Mouse (Mus musculus): ENCODE data around the gene Tph1.
"Not testable (repeated sequence)": the region's sequence is repeated elsewhere in the genome, so short reads cannot be mapped to it uniquely, and the experiment has no call there.

The Tph1 gene

DNA sequence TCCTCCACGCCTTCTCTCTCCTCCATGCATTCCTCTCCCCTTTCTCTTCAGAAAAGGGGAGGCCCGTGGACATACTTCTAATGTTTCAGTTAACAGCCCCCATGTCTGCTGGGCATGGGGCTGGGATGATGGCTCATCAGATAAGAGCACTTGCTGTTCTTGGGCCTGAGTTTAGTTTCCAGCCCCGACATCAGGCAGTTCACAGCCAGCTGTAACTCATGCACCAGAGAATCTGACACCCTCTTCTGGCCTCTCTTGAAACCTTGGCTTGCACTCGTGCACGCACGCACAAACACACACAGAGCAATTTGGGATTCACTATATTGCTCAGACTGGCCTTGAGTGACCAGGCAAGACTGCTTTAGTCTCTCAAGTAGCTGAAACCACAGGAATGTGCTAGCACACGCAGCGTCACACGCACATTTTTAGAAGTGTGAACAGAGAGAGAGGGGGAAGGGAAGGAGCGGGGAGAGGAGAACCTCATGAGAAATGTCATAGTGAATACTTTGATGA is at the start of gene Tph1:
Gene Tph1 (minus strand): TSS at position 378 of the 513 bp plus-strand sequence.
- no peak for DNase-seq (ENCODE audit: low spot score in 2 of 2)

DNA sequence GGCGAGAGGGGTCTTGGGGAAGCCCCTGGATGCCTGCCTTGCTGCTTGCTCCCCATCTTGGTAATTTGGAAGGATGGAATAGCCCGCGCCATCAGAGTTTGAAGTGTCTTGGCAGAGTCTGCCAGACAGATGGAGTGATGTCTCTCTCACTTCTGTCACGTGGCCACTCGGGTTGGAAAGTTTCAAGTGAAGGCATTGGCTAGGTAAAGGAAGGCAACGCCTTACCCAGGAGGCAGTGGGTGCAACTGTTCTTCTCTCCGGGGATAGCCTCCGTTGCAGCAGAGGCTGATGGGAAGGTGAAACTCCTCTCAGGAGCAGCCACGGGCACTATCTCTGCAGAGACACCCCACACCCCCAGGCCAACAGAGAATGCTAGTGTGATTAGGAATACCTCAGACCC is 48.1 kb upstream of the Tph1 start:
- no peak for DNase-seq (ENCODE audit: low spot score in 2 of 2)

DNA sequence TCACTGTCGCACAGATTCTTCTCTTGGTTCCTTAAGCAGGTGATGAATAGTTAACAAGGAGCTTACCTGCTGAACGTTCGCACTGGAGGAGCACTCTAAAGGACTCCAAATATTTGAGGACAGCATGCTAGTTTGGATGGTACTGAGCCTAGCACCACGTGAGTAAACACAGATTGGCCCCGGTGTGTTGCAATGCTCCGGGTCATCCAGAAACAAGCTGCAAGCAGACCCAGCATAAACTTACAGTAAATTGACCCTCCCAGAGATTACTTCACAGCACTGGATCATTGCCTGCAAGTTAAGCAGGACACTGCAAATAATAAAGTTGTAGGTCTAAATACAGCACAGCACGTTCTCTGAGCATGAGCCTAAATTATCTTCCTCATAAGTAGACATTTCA is 47.2 kb upstream of the Tph1 start:
- DNase-seq (ENCODE audit: low spot score in 2 of 2) = peak; percentile 38 to 50

- DNase-seq (ENCODE audit: low spot score in 2 of 2) = no peak
Measured at GRCm38 (mm10) chr7:46718591-46719270, 46.4 kb upstream of the Tph1 start.

DNA sequence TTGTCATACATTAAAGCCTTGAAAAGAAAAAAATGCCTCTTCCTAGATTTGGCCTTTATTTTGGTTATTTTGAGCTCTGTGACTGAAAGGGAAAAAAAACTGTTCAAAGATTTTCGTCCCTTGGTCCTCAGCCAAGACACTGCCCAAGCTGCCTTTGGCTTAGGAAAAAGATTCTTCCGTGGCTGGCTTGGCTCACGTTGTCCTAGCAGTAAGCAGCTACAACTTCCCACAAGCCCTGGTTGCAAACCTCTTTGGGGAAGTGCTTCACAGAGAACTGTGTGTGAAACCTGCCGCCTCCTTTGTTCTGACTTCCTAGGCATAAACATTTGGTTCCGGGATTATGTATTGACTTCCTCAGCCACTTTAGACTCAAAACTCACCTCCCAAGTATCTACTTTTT is 44.6 kb upstream of the Tph1 start:
- peak in 1 of 2 experiments; percentile 21 for DNase-seq (ENCODE audit: low spot score in 2 of 2)

- DNase-seq (ENCODE audit: low spot score in 2 of 2) = no peak
Measured at GRCm38 (mm10) chr7:46715600-46715999, 43.3 kb upstream of the Tph1 start, which contains the start of gene Saa3. Gene Saa3, minus strand, starts transcription at chr7:46715700.

DNA sequence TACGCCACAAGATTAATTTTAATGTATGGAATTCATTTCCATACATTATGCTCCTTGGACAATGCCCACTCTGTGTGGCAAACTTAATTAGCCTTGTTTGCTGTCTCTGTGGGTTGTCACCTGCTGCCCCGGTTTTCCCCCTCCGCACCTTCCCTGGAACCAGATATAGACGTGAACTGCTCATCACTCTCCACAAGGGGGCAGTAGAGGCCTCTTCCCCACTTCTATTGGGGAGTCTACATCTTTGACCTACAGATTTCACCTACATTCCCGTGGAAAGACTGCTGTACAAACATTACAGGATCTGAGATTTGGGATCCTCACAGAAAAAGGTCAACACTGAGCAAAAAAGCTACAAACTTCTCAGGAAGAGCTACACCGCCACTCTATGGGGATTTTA is 42.2 kb upstream of the Tph1 start:
- peak in 1 of 2 experiments; percentile 25 for DNase-seq (ENCODE audit: low spot score in 2 of 2)

- no peak for DNase-seq (ENCODE audit: low spot score in 2 of 2)
Measured at GRCm38 (mm10) chr7:46712250-46712649, 39.9 kb upstream of the Tph1 start.

DNA sequence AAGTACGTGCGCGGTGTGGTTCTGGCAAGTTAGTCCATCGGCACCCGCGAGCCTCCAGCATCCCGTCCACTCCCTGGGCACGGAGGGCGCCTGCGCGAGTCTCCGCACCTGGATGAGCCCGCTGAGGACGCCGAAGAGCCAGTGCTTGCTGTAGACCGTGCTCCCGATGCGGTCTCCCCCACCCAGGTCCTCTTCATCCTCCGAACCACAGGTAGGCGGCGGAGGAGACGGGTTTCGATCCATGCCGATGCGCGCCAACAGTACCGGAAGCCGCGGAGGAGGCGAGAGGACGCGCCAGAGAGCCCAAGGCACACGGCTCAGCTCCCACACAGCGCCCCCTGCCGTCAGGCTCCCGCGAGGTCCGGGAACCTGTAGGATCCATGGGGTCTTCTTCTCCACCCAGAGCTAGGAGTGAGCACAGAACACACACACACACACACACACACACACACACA is 38.1 kb upstream of the Tph1 start, which contains the start of gene Saal1:
Gene Saal1 (minus strand): TSS at position 291 of the 455 bp plus-strand sequence.
- peak; percentile 67 to 74 for DNase-seq (ENCODE audit: low spot score in 2 of 2)

GRCm38 (mm10) chr7:46700521-46701025 is 28.2 kb upstream of the Tph1 start:
- no peak for DNase-seq (ENCODE audit: low spot score in 2 of 2)

DNA sequence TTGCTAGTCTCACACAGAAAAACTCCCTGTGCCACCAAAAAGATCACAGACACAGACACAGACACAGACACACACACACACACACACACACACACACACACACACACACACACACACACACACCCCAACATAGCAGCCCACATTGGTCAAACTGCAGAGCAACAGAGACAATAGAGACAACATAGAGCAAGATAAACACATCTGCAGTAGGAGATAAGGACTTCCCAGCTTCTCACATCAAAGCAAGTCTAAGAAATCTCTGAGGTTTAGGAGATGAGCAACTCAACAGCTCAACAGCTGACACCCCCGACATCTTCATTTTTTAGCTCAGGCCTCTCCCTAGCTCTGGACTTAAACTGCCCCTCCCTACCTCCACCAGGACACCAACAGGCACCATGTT is 24.4 kb upstream of the Tph1 start:
- DNase-seq (ENCODE audit: low spot score in 2 of 2) = no peak

- DNase-seq (ENCODE audit: low spot score in 2 of 2) = no peak
Measured at GRCm38 (mm10) chr7:46686827-46687226, 14.5 kb upstream of the Tph1 start.

- DNase-seq (ENCODE audit: low spot score in 2 of 2) = no peak
Measured at GRCm38 (mm10) chr7:46680732-46681131, 8.4 kb upstream of the Tph1 start.

DNA sequence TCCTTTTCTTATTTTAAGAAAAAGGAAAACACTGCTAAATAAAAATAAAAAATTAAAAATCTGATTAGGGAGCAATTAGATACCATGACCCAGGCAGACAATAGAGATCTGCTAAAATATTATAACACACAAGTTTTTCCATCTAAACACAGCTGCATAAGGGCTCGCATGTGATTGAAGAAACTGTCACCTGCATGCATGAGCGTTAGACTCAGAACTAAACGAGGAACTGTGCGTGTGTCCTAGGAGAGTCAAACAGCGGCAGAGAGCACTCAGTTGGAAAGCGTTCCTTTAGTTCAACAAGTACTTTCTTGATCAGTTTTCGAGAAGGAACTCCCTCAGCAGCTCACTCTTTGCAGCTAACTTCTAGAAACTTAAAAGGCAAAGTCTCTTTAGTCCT is 6.7 kb upstream of the Tph1 start:
- not testable (repeated sequence) for DNase-seq (ENCODE audit: low spot score in 2 of 2)

- DNase-seq (ENCODE audit: low spot score in 2 of 2) = no peak
Measured at GRCm38 (mm10) chr7:46678417-46678816, 6.1 kb upstream of the Tph1 start.

GRCm38 (mm10) chr7:46676808-46677360 is 4.5 kb upstream of the Tph1 start:
- DNase-seq (ENCODE audit: low spot score in 2 of 2) = no peak

- DNase-seq (ENCODE audit: low spot score in 2 of 2) = no peak
Measured at GRCm38 (mm10) chr7:46675886-46676285, 3.5 kb upstream of the Tph1 start.

- DNase-seq (ENCODE audit: low spot score in 2 of 2) = no peak
Measured at GRCm38 (mm10) chr7:46675061-46675460, 2.7 kb upstream of the Tph1 start.

- no peak for DNase-seq (ENCODE audit: low spot score in 2 of 2)
Measured at GRCm38 (mm10) chr7:46667256-46667655, 5.1 kb downstream of the Tph1 start.

GRCm38 (mm10) chr7:46665236-46665635 is 7.1 kb downstream of the Tph1 start:
- DNase-seq (ENCODE audit: low spot score in 2 of 2) = no peak

DNA sequence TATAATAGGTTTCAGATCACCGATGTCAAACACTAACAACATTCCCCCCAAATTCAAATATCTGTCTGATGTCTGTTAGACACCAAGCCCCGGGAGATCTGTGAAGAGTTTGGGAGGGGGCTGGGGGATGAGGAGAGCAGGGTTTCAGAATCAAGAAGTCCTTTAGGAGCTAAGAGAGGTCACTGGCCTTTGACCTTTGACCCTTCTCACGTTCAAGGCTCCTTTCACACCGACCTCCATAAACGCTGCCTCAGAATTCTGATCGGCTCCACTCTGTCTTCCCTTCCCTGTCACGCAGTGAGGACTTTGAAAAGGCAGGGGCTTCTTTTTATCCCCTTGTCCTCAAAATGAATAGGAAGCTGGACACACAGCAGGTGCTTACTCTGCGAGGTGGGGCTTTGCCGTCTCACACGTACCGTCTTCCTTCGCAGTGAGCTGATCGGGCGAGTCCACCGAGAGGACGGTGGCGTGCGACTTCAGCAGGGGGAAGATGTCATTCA is 10.7 kb downstream of the Tph1 start:
- DNase-seq (ENCODE audit: low spot score in 2 of 2) = no peak

- DNase-seq (ENCODE audit: low spot score in 2 of 2) = no peak
Measured at GRCm38 (mm10) chr7:46652279-46652678, 20.1 kb downstream of the Tph1 start.

DNA sequence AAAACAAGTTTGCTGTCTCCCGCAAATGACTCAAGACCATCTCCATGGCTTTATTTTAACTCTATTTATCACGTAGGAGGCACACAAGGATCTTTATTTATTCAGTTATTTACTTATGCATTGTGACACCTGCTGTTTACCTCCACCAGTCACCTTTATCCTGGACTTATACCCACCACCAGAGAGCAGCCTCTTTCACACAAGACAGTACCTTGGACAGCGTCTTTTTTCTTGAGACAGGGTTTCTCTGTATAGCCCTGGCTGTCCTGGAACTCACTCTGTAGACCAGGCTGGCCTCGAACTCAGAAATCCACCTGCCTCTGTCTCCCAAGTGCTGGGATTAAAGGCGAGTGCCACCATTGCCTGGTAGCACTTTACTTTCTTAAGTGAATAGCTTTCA is 22.1 kb downstream of the Tph1 start:
- DNase-seq (ENCODE audit: low spot score in 2 of 2) = not testable (repeated sequence)
